Comparison of ENCODE assay signal across 9 mouse cellular contexts in the genomic region with DNA sequence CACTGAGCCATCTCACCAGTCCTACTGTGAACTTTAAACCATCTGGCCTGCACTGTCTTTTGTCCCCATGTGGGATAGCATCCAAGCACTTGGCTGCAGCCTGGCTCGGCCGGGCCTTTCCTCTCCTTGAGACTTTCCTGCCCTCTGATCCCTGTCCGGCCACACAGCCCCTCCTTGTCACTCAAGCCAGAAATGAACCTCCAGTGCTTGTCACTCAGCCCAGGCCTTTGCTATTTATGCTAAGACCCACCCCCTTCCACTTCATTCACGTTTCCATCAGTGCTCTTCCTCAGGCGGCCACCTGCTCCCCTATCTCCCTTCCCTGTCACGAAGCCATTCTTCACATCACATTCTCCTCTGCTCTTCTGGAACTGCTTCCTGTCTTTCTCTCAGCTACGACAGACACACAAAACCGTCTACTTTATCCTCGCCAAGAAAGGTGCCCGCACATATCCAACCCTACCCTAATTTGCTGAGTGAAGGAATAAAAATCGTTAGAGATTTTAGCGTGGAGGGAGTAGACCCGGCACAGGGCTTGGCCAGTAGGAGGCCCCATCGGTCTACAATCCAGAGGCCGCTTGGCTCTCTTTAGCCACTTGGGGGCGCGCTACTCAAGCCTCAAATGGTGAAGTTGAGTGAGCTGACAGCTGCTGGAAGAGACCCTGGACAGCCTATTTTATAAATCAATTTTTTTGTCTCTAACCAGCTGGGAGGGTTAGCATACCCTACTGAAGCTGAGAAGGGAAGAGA. TPM values are rescaled to one million over a fixed set of nuclear protein-coding genes. Genes with fewer than 3 reads are reported as not detected.
DNase-seq lines count a peak whose midpoint lies in the region; ATAC-seq and TF ChIP-seq lines count a peak whose summit lies in the region.
"Had no signal": no experiment of that assay in that cellular context is flagged by ENCODE, and none has a peak within 500 bp of the region (broad histone marks: within the 10 kb centered on the region; RNA-seq: fewer than 3 reads in every experiment).

No protein-coding gene starts in this region.

- no peak overlapping the region for H3K9ac ChIP-seq in kidney, embryonic 15.5 days
- no peak overlapping the region for H3K9ac ChIP-seq in forebrain, postnatal 0 days
- H3K9ac ChIP-seq in hindbrain, embryonic 12.5 days, result no peak overlapping the region
- H3K9ac ChIP-seq in midbrain, embryonic 12.5 days (replicated peaks), result no peak overlapping the region

- no peak for ATAC-seq in kidney, embryonic 15.5 days (replicated peaks; ENCODE audit: low FRiP score)
- ATAC-seq in forebrain, postnatal 0 days, result peak; percentile 81
- peak; percentile 62 for ATAC-seq in hindbrain, embryonic 12.5 days (ENCODE audit: low FRiP score)
- ATAC-seq in midbrain, embryonic 12.5 days (ENCODE audit: low FRiP score, low read depth), result peak; percentile 61

- H3K9me3 ChIP-seq in kidney, embryonic 15.5 days (replicated peaks), result no peaks in the 10 kb centered on the region
- no peaks in the 10 kb centered on the region for H3K9me3 ChIP-seq in forebrain, postnatal 0 days (ENCODE audit: low read length)
- H3K9me3 ChIP-seq in hindbrain, embryonic 12.5 days (replicated peaks), result no peaks in the 10 kb centered on the region
- H3K9me3 ChIP-seq in midbrain, embryonic 12.5 days, result no peaks in the 10 kb centered on the region
- H3K9me3 ChIP-seq: megakaryocyte, embryonic 14.5 days had no signal

- intact Hi-C loops in left cerebral cortex, adult 2 months (cut with DNase I), result loop anchor here (2.0 kb wide), 1 partner anchor 27 kb away; no protein-coding TSS in a partner anchor

- no peak overlapping the region for H3K27ac ChIP-seq in kidney, embryonic 15.5 days
- H3K27ac ChIP-seq in forebrain, postnatal 0 days (ENCODE audit: low read depth, low read length), result peak overlapping the region; percentile 1; the same call in 1 of the 2 replicates
- H3K27ac ChIP-seq in hindbrain, embryonic 12.5 days, result peak overlapping the region; percentile 80
- H3K27ac ChIP-seq in left cerebral cortex, adult 2 months, result no peak overlapping the region
- H3K27ac ChIP-seq in midbrain, embryonic 12.5 days (replicated peaks), result peak overlapping the region; percentile 61; the same call in 1 of the 2 replicates

- peak; percentile 70 for DNase-seq in kidney, adult 11 months
- DNase-seq in cerebellum, adult 18-20 months, result peak; percentile 75 to 86
- DNase-seq in forebrain, postnatal 0 days, result peak; percentile 92
- peak; percentile 67 to 85 for DNase-seq in left cerebral cortex, adult 2 months (ENCODE audit: extremely low spot score in 1 of 2, low spot score in 2 of 2)
- peak; percentile 27 for DNase-seq in skeletal muscle tissue, adult 2 months (ENCODE audit: low read depth, low spot score)

- peak; percentile 96 for TF ChIP-seq CTCF in forebrain, postnatal 0 days (IDR thresholded peaks at IDR 0.05; ENCODE audit: low read depth)
- TF ChIP-seq CTCF in left cerebral cortex, adult 2 months (IDR thresholded peaks at IDR 0.05), result peak; percentile 99

- WGBS in kidney, embryonic 15.5 days, result 20% methylated on average over 17 of the region's 17 CpGs
- WGBS in forebrain, postnatal 0 days, result 13% methylated on average over 17 of the region's 17 CpGs
- 14% methylated on average over 17 of the region's 17 CpGs for WGBS in hindbrain, embryonic 12.5 days
- WGBS in midbrain, embryonic 12.5 days, result 17% methylated on average over 17 of the region's 17 CpGs

- no peaks in the 10 kb centered on the region for H3K36me3 ChIP-seq in kidney, embryonic 15.5 days
- H3K36me3 ChIP-seq in forebrain, postnatal 0 days (ENCODE audit: insufficient read depth), result no peaks in the 10 kb centered on the region
- H3K36me3 ChIP-seq in hindbrain, embryonic 12.5 days, result no peaks in the 10 kb centered on the region
- H3K36me3 ChIP-seq in midbrain, embryonic 12.5 days, result no peaks in the 10 kb centered on the region

- H3K4me3 ChIP-seq in kidney, embryonic 15.5 days (replicated peaks), result no peak overlapping the region
- no peak overlapping the region for H3K4me3 ChIP-seq in forebrain, postnatal 0 days (ENCODE audit: low read depth, low read length)
- no peak overlapping the region for H3K4me3 ChIP-seq in hindbrain, embryonic 12.5 days
- no peak overlapping the region for H3K4me3 ChIP-seq in left cerebral cortex, adult 2 months
- H3K4me3 ChIP-seq in midbrain, embryonic 12.5 days, result no peak overlapping the region
- H3K4me3 ChIP-seq: megakaryocyte, embryonic 14.5 days had no signal

- H3K27me3 ChIP-seq in kidney, embryonic 15.5 days, result no peaks in the 10 kb centered on the region
- no peaks in the 10 kb centered on the region for H3K27me3 ChIP-seq in forebrain, postnatal 0 days (ENCODE audit: insufficient read depth, low read length)
- H3K27me3 ChIP-seq in hindbrain, embryonic 12.5 days, result no peaks in the 10 kb centered on the region
- H3K27me3 ChIP-seq in midbrain, embryonic 12.5 days, result no peaks in the 10 kb centered on the region
- H3K27me3 ChIP-seq: megakaryocyte, embryonic 14.5 days had no signal

- peaks cover 10% of the 10 kb centered on the region for H3K4me1 ChIP-seq in kidney, embryonic 15.5 days
- no peaks in the 10 kb centered on the region for H3K4me1 ChIP-seq in forebrain, postnatal 0 days (ENCODE audit: insufficient read depth)
- peaks cover 10% of the 10 kb centered on the region for H3K4me1 ChIP-seq in hindbrain, embryonic 12.5 days
- peaks cover 9% of the 10 kb centered on the region; the same call in 1 of the 2 replicates for H3K4me1 ChIP-seq in midbrain, embryonic 12.5 days

- no peak overlapping the region for H3K4me2 ChIP-seq in kidney, embryonic 15.5 days
- no peak overlapping the region for H3K4me2 ChIP-seq in forebrain, postnatal 0 days (ENCODE audit: low read depth)
- H3K4me2 ChIP-seq in hindbrain, embryonic 12.5 days (replicated peaks), result no peak overlapping the region
- no peak overlapping the region for H3K4me2 ChIP-seq in midbrain, embryonic 12.5 days (replicated peaks)

RNA-seq across cellular contexts. Expression of gene Zfp574, which starts 33.2 kb away (rescaled TPM):
- polyA plus RNA-seq in kidney, embryonic 15.5 days (2015; fragmentation: Nextera tagmentation; extraction: Ambion mirVana), result 33.9 and 37.1 TPM in 2 replicates
- total RNA-seq in forebrain, postnatal 0 days (2014; rRNA removed), result 25.4 and 31.5 TPM in 2 replicates
- 30.6 and 33.0 TPM in 2 replicates for polyA plus RNA-seq in forebrain, postnatal 0 days (2015; fragmentation: Nextera tagmentation; extraction: Ambion mirVana)
- 39.8 and 40.8 TPM in 2 replicates for polyA plus RNA-seq in hindbrain, embryonic 12.5 days (2016; fragmentation: Nextera tagmentation; extraction: Ambion mirVana)
- 10 to 100 TPM; 37.1 to 37.7 TPM for total RNA-seq in left cerebral cortex, adult 2 months (2021)
- polyA plus RNA-seq in midbrain, embryonic 12.5 days (2016; fragmentation: Nextera tagmentation; extraction: Ambion mirVana), result 42.2 and 42.8 TPM in 2 replicates

RNA-seq across cellular contexts. Expression of gene Grik5, which starts 33.4 kb away (rescaled TPM):
- polyA plus RNA-seq in kidney, embryonic 15.5 days (2015; fragmentation: Nextera tagmentation; extraction: Ambion mirVana), result 5.1 and 7.0 TPM in 2 replicates
- 94.1 and 106 TPM in 2 replicates for total RNA-seq in forebrain, postnatal 0 days (2014; rRNA removed)
- polyA plus RNA-seq in forebrain, postnatal 0 days (2015; fragmentation: Nextera tagmentation; extraction: Ambion mirVana), result 10.2 and 15.8 TPM in 2 replicates
- polyA plus RNA-seq in hindbrain, embryonic 12.5 days (2016; fragmentation: Nextera tagmentation; extraction: Ambion mirVana), result 16.5 and 17.1 TPM in 2 replicates
- 100 to 1,000 TPM; 207 to 218 TPM for total RNA-seq in left cerebral cortex, adult 2 months (2021)
- 14.9 and 18.1 TPM in 2 replicates for polyA plus RNA-seq in midbrain, embryonic 12.5 days (2016; fragmentation: Nextera tagmentation; extraction: Ambion mirVana)

Comparison
In these comparisons a context has a peak if more than half of its experiments do, and no peak if none do; other contexts are left out.
1. DNase-seq: peak in every context shown above with its lines; median percentile 92 in forebrain, postnatal 0 days; 80 in cerebellum, adult 18-20 months; 76 in left cerebral cortex, adult 2 months; 70 in kidney, adult 11 months; 27 in skeletal muscle tissue, adult 2 months.
2. H3K27ac ChIP-seq: peak in forebrain, postnatal 0 days (single experiment), hindbrain, embryonic 12.5 days (single experiment) and midbrain, embryonic 12.5 days (single experiment); none in kidney, embryonic 15.5 days (single experiment) and left cerebral cortex, adult 2 months (single experiment).